Mouse (Mus musculus) midbrain, embryonic 10.5 days (tissue): ENCODE measurements around the gene Cmya5. TPM values are rescaled to one million over a fixed set of nuclear protein-coding genes. Genes with fewer than 3 reads are reported as not detected.

Source experiments
- polyA plus RNA-seq: library from polyadenylated mRNA; unstranded; fragments of >200 nt; fragmentation: Nextera tagmentation; extraction: Ambion mirVana; gene quantifications from 2 replicates; pipeline ENCODE4 v1.2.1, GENCODE M21; 2016

The Cmya5 gene
- polyA plus RNA-seq, 1 experiment from 2014 or later: 0.04 TPM

Other genes starting within 250 kb of the Cmya5 start
- 56.7 and 59.2 TPM in 2 replicates for gene Tent2, start 47.7 kb upstream of the Cmya5 start, polyA plus RNA-seq
- gene Homer1, start 154.9 kb upstream of the Cmya5 start, polyA plus RNA-seq: 7.4 and 7.8 TPM in 2 replicates